Mouse (Mus musculus) urinary bladder, postnatal 25 days (tissue): ENCODE measurements around the gene Retnlg.
"Not testable (repeated sequence)": the region's sequence is repeated elsewhere in the genome, so short reads cannot be mapped to it uniquely, and the experiment has no call there.

Experiments
- DNase-seq: peaks from one replicate; pipeline ENCODE4 v3.0.0; 2022; ENCODE audit warnings: low spot score

The Retnlg gene

GRCm38 (mm10) chr16:48872321-48872720 is at the start of gene Retnlg:
Retnlg (plus strand) TSS chr16:48872621.
- no peak for DNase-seq

GRCm38 (mm10) chr16:48826474-48826873 is 45.9 kb upstream of the Retnlg start:
- DNase-seq, result no peak

GRCm38 (mm10) chr16:48827625-48828024 is 44.8 kb upstream of the Retnlg start:
- DNase-seq, result no peak

- no peak for DNase-seq
Observed at GRCm38 (mm10) chr16:48829060-48829459, 43.4 kb upstream of the Retnlg start.

GRCm38 (mm10) chr16:48832055-48832454 is 40.4 kb upstream of the Retnlg start:
- no peak for DNase-seq

- not testable (repeated sequence) for DNase-seq
Observed at GRCm38 (mm10) chr16:48833626-48834025, 38.8 kb upstream of the Retnlg start.

GRCm38 (mm10) chr16:48842266-48842665 is 30.2 kb upstream of the Retnlg start, which contains the start of gene Retnla:
Retnla (plus strand) TSS chr16:48842551.
- no peak for DNase-seq

- DNase-seq, result no peak
Observed at GRCm38 (mm10) chr16:48843671-48844386, 28.6 kb upstream of the Retnlg start.

- DNase-seq, result not testable (repeated sequence)
Observed at GRCm38 (mm10) chr16:48865004-48865403, 7.4 kb upstream of the Retnlg start.

GRCm38 (mm10) chr16:48867690-48868089 is 4.7 kb upstream of the Retnlg start:
- no peak for DNase-seq

- DNase-seq, result no peak
Observed at GRCm38 (mm10) chr16:48868663-48869062, 3.8 kb upstream of the Retnlg start.

- no peak for DNase-seq
Observed at GRCm38 (mm10) chr16:48869671-48870070, 2.8 kb upstream of the Retnlg start.

- no peak for DNase-seq
Observed at GRCm38 (mm10) chr16:48871754-48872153, 667 bp upstream of the Retnlg start.

GRCm38 (mm10) chr16:48890733-48891132 is 18.3 kb downstream of the Retnlg start:
- no peak for DNase-seq

GRCm38 (mm10) chr16:48899868-48900267 is 27.4 kb downstream of the Retnlg start:
- DNase-seq, result no peak

GRCm38 (mm10) chr16:48911184-48911583 is 38.8 kb downstream of the Retnlg start:
- DNase-seq, result no peak

GRCm38 (mm10) chr16:48913206-48913605 is 40.8 kb downstream of the Retnlg start:
- no peak for DNase-seq

- no peak for DNase-seq
Observed at GRCm38 (mm10) chr16:48923724-48924123, 51.3 kb downstream of the Retnlg start.
